Mouse (Mus musculus): Measurements from ENCODE around the gene Cacng1. TPM values are rescaled to one million over a fixed set of nuclear protein-coding genes. Genes with fewer than 3 reads are reported as not detected.
A peak's percentile ranks its signal among the peaks of the same experiment; 100 is the strongest.

Cacng1 gene
- not detected for total RNA-seq (2021)

GRCm38 (mm10) chr11:107716332-107716938 lies at the start of gene Cacng1:
Gene Cacng1, minus strand, starts transcription at chr11:107716522.
- intact Hi-C loops (cut with DNase I) = no loop called here
- DNase-seq = no peak

GRCm38 (mm10) chr11:107762688-107763460 lies 46.6 kb upstream of the Cacng1 start:
- intact Hi-C loops (cut with DNase I) = no loop called here
- DNase-seq = peak in 1 of 2 experiments; percentile 10

GRCm38 (mm10) chr11:107761790-107762500 lies 45.6 kb upstream of the Cacng1 start:
- DNase-seq = no peak
- intact Hi-C loops (cut with DNase I) = no loop called here

GRCm38 (mm10) chr11:107760001-107760400 lies 43.7 kb upstream of the Cacng1 start:
- intact Hi-C loops (cut with DNase I) = no loop called here
- DNase-seq = no peak

- DNase-seq = no peak
These were observed 43.2 kb upstream of the Cacng1 start for GRCm38 (mm10) chr11:107759516-107759915.

GRCm38 (mm10) chr11:107749114-107749513 lies 32.8 kb upstream of the Cacng1 start:
- DNase-seq = no peak
- intact Hi-C loops (cut with DNase I) = no loop called here

More at GRCm38 (mm10) chr11:107759516-107759915, 43.2 kb upstream of the Cacng1 start:
- intact Hi-C loops (cut with DNase I) = no loop called here

- intact Hi-C loops (cut with DNase I) = no loop called here
- DNase-seq = no peak
These were observed 32.1 kb upstream of the Cacng1 start for GRCm38 (mm10) chr11:107748243-107749035.

- DNase-seq = no peak
- intact Hi-C loops (cut with DNase I) = no loop called here
These were observed 26.8 kb upstream of the Cacng1 start for GRCm38 (mm10) chr11:107743100-107743499.

- DNase-seq = no peak
- intact Hi-C loops (cut with DNase I) = no loop called here
These were observed 22.2 kb upstream of the Cacng1 start for GRCm38 (mm10) chr11:107738418-107739099.

- no peak for DNase-seq
- intact Hi-C loops (cut with DNase I) = no loop called here
These were observed 21.6 kb upstream of the Cacng1 start for GRCm38 (mm10) chr11:107737886-107738285.

GRCm38 (mm10) chr11:107734133-107734532 lies 17.8 kb upstream of the Cacng1 start:
- intact Hi-C loops (cut with DNase I) = no loop called here

GRCm38 (mm10) chr11:107731498-107731897 lies 15.2 kb upstream of the Cacng1 start:
- intact Hi-C loops (cut with DNase I) = no loop called here
- no peak for DNase-seq

More at GRCm38 (mm10) chr11:107734133-107734532, 17.8 kb upstream of the Cacng1 start:
- DNase-seq = no peak

- intact Hi-C loops (cut with DNase I) = no loop called here
- DNase-seq = peak; percentile 15
These were observed 14.6 kb upstream of the Cacng1 start for GRCm38 (mm10) chr11:107730940-107731339.

GRCm38 (mm10) chr11:107729141-107729540 lies 12.8 kb upstream of the Cacng1 start:
- no peak for DNase-seq
- intact Hi-C loops (cut with DNase I) = no loop called here

- DNase-seq = no peak
- intact Hi-C loops (cut with DNase I) = no loop called here
These were observed 11.9 kb upstream of the Cacng1 start for GRCm38 (mm10) chr11:107728073-107728863.

- DNase-seq = no peak
- intact Hi-C loops (cut with DNase I) = no loop called here
These were observed 8.3 kb upstream of the Cacng1 start for GRCm38 (mm10) chr11:107724603-107725002.

GRCm38 (mm10) chr11:107721057-107721456 lies 4.7 kb upstream of the Cacng1 start:
- intact Hi-C loops (cut with DNase I) = no loop called here
- DNase-seq = no peak

GRCm38 (mm10) chr11:107720264-107721021 lies 4.1 kb upstream of the Cacng1 start:
- no peak for DNase-seq
- intact Hi-C loops (cut with DNase I) = no loop called here

GRCm38 (mm10) chr11:107714368-107714767 lies 2.0 kb downstream of the Cacng1 start:
- intact Hi-C loops (cut with DNase I) = no loop called here
- DNase-seq = no peak

All from heart, postnatal 36 days (tissue).